Mouse (Mus musculus) heart, adult 2 months (tissue): ENCODE results near the gene Dcst1. TPM values are rescaled to one million over a fixed set of nuclear protein-coding genes. Genes with fewer than 3 reads are reported as not detected.

ENCODE experiments used
- DNase-seq, 2 experiments: peaks; one replicate each; pipeline ENCODE4 v3.0.0; 2021
- H3K27ac ChIP-seq: fragments of 200-600 bp; 2 replicates; pipeline ENCODE4 v1.8.1; 2022
- H3K27me3 ChIP-seq: fragments of 200-500 bp; 2 replicates; pipeline ENCODE4 v1.6.1; 2012; ENCODE audit warnings: mild to moderate bottlenecking, low read length, inconsistent platforms, mixed read lengths; ENCODE audit not compliant: control insufficient read depth, insufficient read depth
- H3K36me3 ChIP-seq: fragments of 200-500 bp; 2 replicates; pipeline ENCODE4 v1.6.1; 2012; ENCODE audit warnings: low read length, inconsistent platforms; ENCODE audit not compliant: control insufficient read depth, insufficient read depth
- H3K4me1 ChIP-seq: fragments of 200-500 bp; 2 replicates; pipeline ENCODE4 v1.6.1; 2011; ENCODE audit warnings: low read length; ENCODE audit not compliant: control insufficient read depth, insufficient read depth
- H3K4me3 ChIP-seq: fragments of 200-600 bp; 2 replicates; pipeline ENCODE4 v1.8.1; 2022
- H3K79me2 ChIP-seq: fragments of 200-500 bp; replicated peaks from 2 replicates; pipeline ENCODE4 v1.6.1; 2012; ENCODE audit warnings: mild to moderate bottlenecking, inconsistent platforms, low read length, moderate library complexity, mixed read lengths; ENCODE audit not compliant: control insufficient read depth, insufficient read depth
- H3K9ac ChIP-seq: fragments of 200-500 bp; 2 replicates; pipeline ENCODE4 v1.6.1; 2012; ENCODE audit warnings: low read depth, mild to moderate bottlenecking, control low read depth, inconsistent platforms, low read length, mixed read lengths
- CTCF ChIP-seq: fragments of 200-600 bp; IDR thresholded peaks from 2 replicates; pipeline ENCODE4 v1.8.1; 2022; ENCODE audit warnings: antibody characterized with exemption, mild to moderate bottlenecking, moderate library complexity
- EP300 ChIP-seq: fragments of 200-500 bp; IDR thresholded peaks from 2 replicates; pipeline ENCODE4 v1.6.1; 2011; ENCODE audit warnings: low read depth, low read length, control low read depth; ENCODE audit not compliant: insufficient read depth
- POLR2A ChIP-seq: fragments of 200-500 bp; IDR thresholded peaks from 2 replicates; pipeline ENCODE4 v1.6.1; 2011; ENCODE audit warnings: mild to moderate bottlenecking, low read depth, low read length, control low read depth; ENCODE audit not compliant: insufficient read depth
- WGBS: fragments of 180-500 bp; shearing (Covaris S2); methylation state at CpG from one replicate; pipeline ENCODE4 v1.1.7; 2018; 5-methylcytosine and 5-hydroxymethylcytosine counted together
- intact Hi-C: fragments of 180-260 bp; cut with DNase I; formaldehyde crosslinking; loops from one replicate; pipeline ENCODE4 v1.15.1; 2025
- polyA plus RNA-seq: library from polyadenylated mRNA; depleted of rRNA; stranded (reverse); fragments of >200 nt; gene quantifications from 2 replicates; pipeline ENCODE4 v1.2.3, GENCODE M21; 2012; rRNA removed
- total RNA-seq, 2 experiments: library from RNA; stranded (reverse); gene quantifications; 2 replicates each; pipeline ENCODE4 v1.2.3; 2021

Gene Dcst1
- total and polyA plus RNA-seq, 3 experiments = 0.23 TPM; not detected in 2

GRCm38 (mm10) chr3:89305105-89305504, 59.9 kb downstream of the Dcst1 start:
- no peaks in the 10 kb centered on the region; the same call in 1 of the 2 replicates for H3K4me1 ChIP-seq
- H3K27ac ChIP-seq = no peak overlapping the region
- no peak overlapping the region for H3K4me3 ChIP-seq
- H3K79me2 ChIP-seq = no peaks in the 10 kb centered on the region
- TF ChIP-seq EP300 = no peak
- TF ChIP-seq POLR2A = no peak
- TF ChIP-seq CTCF = no peak
- DNase-seq = no peak
- H3K27me3 ChIP-seq = no peaks in the 10 kb centered on the region
- H3K36me3 ChIP-seq = no peaks in the 10 kb centered on the region
- H3K9ac ChIP-seq = no peak overlapping the region
- intact Hi-C loops = no loop called here
- 74% methylated on average over 4 of the region's 4 CpGs for WGBS

GRCm38 (mm10) chr3:89304440-89304839, 60.6 kb downstream of the Dcst1 start:
- Histone ChIP-seq H3K4me3 (no peak overlapping the region), H3K79me2 (no peaks in the 10 kb centered on the region), H3K27me3 (no peaks in the 10 kb centered on the region), H3K27ac (no peak overlapping the region), H3K4me1 (no peaks in the 10 kb centered on the region; the same call in 1 of the 2 replicates), H3K36me3 (no peaks in the 10 kb centered on the region), H3K9ac (no peak overlapping the region)
- WGBS = 74% methylated on average over 6 of the region's 6 CpGs
- no peak for DNase-seq
- no peak for TF ChIP-seq EP300
- TF ChIP-seq POLR2A = no peak
- no peak for TF ChIP-seq CTCF
- intact Hi-C loops = no loop called here

DNA sequence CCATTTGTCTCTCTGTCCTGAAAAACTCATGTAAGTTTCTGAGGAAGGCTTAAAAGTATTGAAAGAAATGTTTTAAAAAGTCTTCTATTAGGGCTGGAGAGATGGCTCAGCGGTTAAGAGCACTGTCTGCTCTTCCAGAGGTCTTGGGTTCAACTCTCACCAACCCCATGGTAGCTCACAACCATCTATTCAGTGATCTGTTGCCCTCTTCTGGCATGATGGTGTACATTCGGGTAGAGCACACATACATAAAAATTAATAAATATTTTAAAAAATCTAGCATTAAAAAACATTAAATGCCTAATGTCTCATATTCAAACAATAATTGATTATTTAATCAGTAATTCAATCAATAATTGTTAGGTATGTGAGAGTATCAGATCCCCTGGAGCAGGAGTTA, 64.5 kb downstream of the Dcst1 start:
- TF ChIP-seq EP300 = no peak
- TF ChIP-seq CTCF = peak; percentile 52
- no peak for TF ChIP-seq POLR2A
- H3K4me3 ChIP-seq = no peak overlapping the region
- no peaks in the 10 kb centered on the region for H3K27me3 ChIP-seq
- no peaks in the 10 kb centered on the region for H3K79me2 ChIP-seq
- no peak overlapping the region for H3K9ac ChIP-seq
- H3K4me1 ChIP-seq = no peaks in the 10 kb centered on the region; the same call in 1 of the 2 replicates
- intact Hi-C loops = no loop called here
- 77% methylated on average over 2 of the region's 2 CpGs for WGBS
- H3K36me3 ChIP-seq = no peaks in the 10 kb centered on the region
- H3K27ac ChIP-seq = no peak overlapping the region
- no peak for DNase-seq

Other genes starting within 250 kb of the Dcst1 start
- not detected for gene Pklr, start 229.1 kb downstream of the Dcst1 start, total RNA-seq
- gene Pklr, start 229.1 kb downstream of the Dcst1 start, polyA plus RNA-seq = 0.06 TPM in 1 of 2 replicates, not detected in the other
- gene Hcn3, start 205.1 kb downstream of the Dcst1 start, total RNA-seq = under 1 TPM in 1 of 2 experiments, not detected in 1; 0.25 TPM
- gene Hcn3, start 205.1 kb downstream of the Dcst1 start, polyA plus RNA-seq = 0.26 and 0.29 TPM in 2 replicates
- gene Clk2, start 200.5 kb downstream of the Dcst1 start, total RNA-seq = 10 to 100 TPM; 15.4 to 18.9 TPM
- 26.5 and 40.4 TPM in 2 replicates for gene Clk2, start 200.5 kb downstream of the Dcst1 start, polyA plus RNA-seq
- 10 to 100 TPM; 44.5 to 54.7 TPM for gene Scamp3, start 187.8 kb downstream of the Dcst1 start, total RNA-seq
- gene Scamp3, start 187.8 kb downstream of the Dcst1 start, polyA plus RNA-seq = 96.7 and 108 TPM in 2 replicates
- 1 to 10 TPM; 3.9 to 5.1 TPM for gene Fam189b, start 182.1 kb downstream of the Dcst1 start, total RNA-seq
- 12.8 and 18.0 TPM in 2 replicates for gene Fam189b, start 182.1 kb downstream of the Dcst1 start, polyA plus RNA-seq
- gene Gba, start 162.3 kb downstream of the Dcst1 start, total RNA-seq = 10 to 100 TPM; 19.9 to 20.4 TPM
- gene Gba, start 162.3 kb downstream of the Dcst1 start, polyA plus RNA-seq = 26.3 and 39.2 TPM in 2 replicates
- gene Thbs3, start 150.1 kb downstream of the Dcst1 start, total RNA-seq = 1 to 10 TPM; 3.4 to 5.1 TPM
- gene Thbs3, start 150.1 kb downstream of the Dcst1 start, polyA plus RNA-seq = 15.8 and 24.3 TPM in 2 replicates
- gene Mtx1, start 138.2 kb downstream of the Dcst1 start, total RNA-seq = 10 to 100 TPM; 59.8 to 61.8 TPM
- 96.2 and 111 TPM in 2 replicates for gene Mtx1, start 138.2 kb downstream of the Dcst1 start, polyA plus RNA-seq
- under 1 TPM; 0.39 to 0.47 TPM for gene Muc1, start 136.2 kb downstream of the Dcst1 start, total RNA-seq
- gene Muc1, start 136.2 kb downstream of the Dcst1 start, polyA plus RNA-seq = 0.67 and 6.2 TPM in 2 replicates
- 10 to 100 TPM; 80.7 to 95.7 TPM for gene Krtcap2, start 119.3 kb downstream of the Dcst1 start, total RNA-seq
- gene Krtcap2, start 119.3 kb downstream of the Dcst1 start, polyA plus RNA-seq = 84.3 and 116 TPM in 2 replicates
- gene Trim46, start 118.9 kb downstream of the Dcst1 start, total RNA-seq = under 1 TPM; 0.39 to 0.96 TPM
- gene Trim46, start 118.9 kb downstream of the Dcst1 start, polyA plus RNA-seq = 1.4 and 1.9 TPM in 2 replicates
- 10 to 100 TPM; 54.3 to 58.2 TPM for gene Dpm3, start 105.9 kb downstream of the Dcst1 start, total RNA-seq
- 140 and 160 TPM in 2 replicates for gene Dpm3, start 105.9 kb downstream of the Dcst1 start, polyA plus RNA-seq
- gene Slc50a1, start 94.7 kb downstream of the Dcst1 start, total RNA-seq = 10 to 100 TPM; 17.3 to 23.3 TPM
- gene Slc50a1, start 94.7 kb downstream of the Dcst1 start, polyA plus RNA-seq = 105 and 111 TPM in 2 replicates
- gene Efna1, start 84.1 kb downstream of the Dcst1 start, total RNA-seq = 10 to 100 TPM; 22.6 to 28.4 TPM
- gene Efna1, start 84.1 kb downstream of the Dcst1 start, polyA plus RNA-seq = 39.6 and 44.4 TPM in 2 replicates
- gene Efna3, start 42.3 kb downstream of the Dcst1 start, total RNA-seq = not detected
- 0.09 TPM in 1 of 2 replicates, not detected in the other for gene Efna3, start 42.3 kb downstream of the Dcst1 start, polyA plus RNA-seq
- under 1 TPM; 0.21 to 0.36 TPM for gene Efna4, start 27.2 kb downstream of the Dcst1 start, total RNA-seq
- 0.64 and 0.86 TPM in 2 replicates for gene Efna4, start 27.2 kb downstream of the Dcst1 start, polyA plus RNA-seq
- 10 to 100 TPM; 56.8 to 59.2 TPM for gene Adam15, start 15.3 kb downstream of the Dcst1 start, total RNA-seq
- gene Adam15, start 15.3 kb downstream of the Dcst1 start, polyA plus RNA-seq = 95.6 and 95.7 TPM in 2 replicates
- not detected for gene Dcst2, start 3.3 kb downstream of the Dcst1 start, total RNA-seq
- 0.09 and 0.35 TPM in 2 replicates for gene Dcst2, start 3.3 kb downstream of the Dcst1 start, polyA plus RNA-seq
- 10 to 100 TPM; 20.5 to 23.4 TPM for gene Zbtb7b, start 29.5 kb upstream of the Dcst1 start, total RNA-seq
- 21.5 and 21.9 TPM in 2 replicates for gene Zbtb7b, start 29.5 kb upstream of the Dcst1 start, polyA plus RNA-seq
- gene Lenep, start 37.5 kb upstream of the Dcst1 start, total RNA-seq = not detected
- gene Lenep, start 37.5 kb upstream of the Dcst1 start, polyA plus RNA-seq = 2.1 and 5.4 TPM in 2 replicates
- gene Flad1, start 46.6 kb upstream of the Dcst1 start, total RNA-seq = 10 to 100 TPM; 56.1 to 59.7 TPM
- gene Flad1, start 46.6 kb upstream of the Dcst1 start, polyA plus RNA-seq = 81.3 and 89.8 TPM in 2 replicates
- 1 to 10 TPM; 3.3 to 3.5 TPM for gene Cks1b, start 53.1 kb upstream of the Dcst1 start, total RNA-seq
- 9.0 and 10.7 TPM in 2 replicates for gene Cks1b, start 53.1 kb upstream of the Dcst1 start, polyA plus RNA-seq
- 10 to 100 TPM; 31.6 to 32.0 TPM for gene Shc1, start 53.2 kb upstream of the Dcst1 start, total RNA-seq
- 32.4 and 50.5 TPM in 2 replicates for gene Shc1, start 53.2 kb upstream of the Dcst1 start, polyA plus RNA-seq
- 10 to 100 TPM; 12.5 to 15.3 TPM for gene Pygo2, start 65.0 kb upstream of the Dcst1 start, total RNA-seq
- 14.4 and 17.3 TPM in 2 replicates for gene Pygo2, start 65.0 kb upstream of the Dcst1 start, polyA plus RNA-seq
- gene Pbxip1, start 71.5 kb upstream of the Dcst1 start, total RNA-seq = 10 to 100 TPM; 55.7 to 67.5 TPM
- gene Pbxip1, start 71.5 kb upstream of the Dcst1 start, polyA plus RNA-seq = 56.2 and 58.2 TPM in 2 replicates
- gene Pmvk, start 89.3 kb upstream of the Dcst1 start, total RNA-seq = 1 to 10 TPM; 6.7 to 7.5 TPM
- gene Pmvk, start 89.3 kb upstream of the Dcst1 start, polyA plus RNA-seq = 14.8 and 21.5 TPM in 2 replicates
- gene Kcnn3, start 154.9 kb upstream of the Dcst1 start, total RNA-seq = 1 to 10 TPM; 2.0 to 3.3 TPM
- gene Kcnn3, start 154.9 kb upstream of the Dcst1 start, polyA plus RNA-seq = 0.84 and 2.0 TPM in 2 replicates